Mouse (Mus musculus) liver, adult 2 months (tissue): ENCODE results near the gene Plcl1.

Experiments used
- CTCF ChIP-seq: fragments of 200-500 bp; IDR thresholded peaks from 2 replicates; pipeline ENCODE4 v1.5.1; 2011; ENCODE audit warnings: low read depth, low read length, control low read depth
- POLR2A ChIP-seq: fragments of 200-500 bp; IDR thresholded peaks from 2 replicates; pipeline ENCODE4 v1.6.1; 2011; ENCODE audit warnings: low read length, control low read depth; ENCODE audit not compliant: insufficient read depth; ENCODE audit errors: extremely low read depth

DNA sequence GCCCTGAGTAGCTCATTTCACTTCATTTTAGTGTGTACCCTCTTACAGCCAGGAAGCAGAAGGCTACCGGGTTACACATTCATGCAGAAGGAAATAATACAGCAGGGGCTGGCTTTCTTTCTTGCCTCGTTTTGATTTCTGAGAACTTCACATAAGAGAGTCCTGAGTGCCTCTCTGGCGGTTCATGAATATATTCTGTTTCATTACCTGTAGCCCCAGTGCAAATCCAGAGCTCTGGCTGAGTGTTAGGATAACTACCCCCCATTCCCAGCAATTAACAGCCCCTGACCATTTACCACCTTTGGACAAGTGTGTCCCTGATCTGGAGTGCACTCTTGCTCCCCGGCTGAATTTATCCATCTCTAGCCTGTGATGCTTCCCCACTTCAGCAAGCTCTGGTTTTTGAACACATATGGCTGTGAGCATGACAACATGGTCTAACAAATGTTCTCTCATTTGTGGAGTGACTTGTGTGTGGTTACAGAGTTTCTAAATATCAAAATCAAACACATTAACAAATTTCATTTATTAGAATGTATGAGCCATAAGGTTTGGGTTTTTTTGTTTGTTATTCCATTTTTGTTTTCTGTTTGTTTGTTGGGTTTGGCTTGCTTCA, 263.0 kb downstream of the Plcl1 start:
- TF ChIP-seq POLR2A (no peak), CTCF (no peak)
